Mouse (Mus musculus) lung, adult 18-20 months (tissue): ENCODE data around the gene Pgm5.

Experiments used
- DNase-seq, 2 experiments: peaks; one replicate each; pipeline ENCODE4 v3.0.0; 2022; ENCODE audit warnings: mixed read lengths in 2 of 2

Gene Pgm5

GRCm38 (mm10) chr19:24652342-24653019 is 209.2 kb downstream of the Pgm5 start:
- no peak for DNase-seq

GRCm38 (mm10) chr19:24651595-24651994 is 210.1 kb downstream of the Pgm5 start:
- no peak for DNase-seq

DNA sequence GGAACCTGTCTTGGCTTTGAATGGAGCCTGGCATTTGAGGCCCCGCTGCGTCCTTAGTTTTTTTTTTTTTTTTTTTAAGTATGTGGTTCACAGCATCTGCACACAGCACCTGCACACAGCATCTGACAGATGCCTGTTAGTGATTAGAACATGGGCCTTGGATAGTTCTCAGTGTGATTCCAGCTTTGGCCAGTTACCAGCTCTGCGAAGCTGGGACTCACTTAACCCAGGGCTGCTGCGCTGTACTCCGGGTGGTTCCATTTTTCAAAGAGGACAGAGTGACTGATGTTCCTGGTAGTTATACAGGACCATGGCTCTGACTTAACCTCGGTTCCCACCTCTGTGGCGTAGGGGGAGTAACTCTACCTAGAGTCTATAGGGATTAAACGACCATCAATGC is 211.2 kb downstream of the Pgm5 start:
- no peak for DNase-seq

DNA sequence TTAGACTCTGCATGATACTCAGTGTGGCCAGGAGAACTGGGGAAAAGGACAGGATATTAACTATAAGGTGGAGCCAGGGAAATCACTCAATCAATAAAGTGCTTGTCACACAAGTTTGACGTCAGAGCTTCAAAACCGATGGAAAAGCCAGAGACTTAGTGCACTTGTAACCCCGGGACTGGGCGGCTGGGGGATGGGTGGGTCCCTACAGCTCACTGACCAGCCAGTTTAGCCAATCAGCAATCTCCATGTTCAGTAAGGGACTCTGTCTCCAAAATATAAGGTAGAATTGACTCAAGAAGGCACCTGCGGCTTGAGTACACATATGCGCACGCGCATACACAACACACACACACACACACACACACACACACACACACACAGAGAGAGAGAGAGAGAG is 213.6 kb downstream of the Pgm5 start:
- no peak for DNase-seq

- DNase-seq: peak in 1 of 2 experiments; percentile 11
These were observed 215.4 kb downstream of the Pgm5 start for GRCm38 (mm10) chr19:24646162-24646829.

GRCm38 (mm10) chr19:24644971-24645370 is 216.7 kb downstream of the Pgm5 start:
- no peak for DNase-seq

GRCm38 (mm10) chr19:24640982-24641381 is 220.7 kb downstream of the Pgm5 start:
- no peak for DNase-seq

GRCm38 (mm10) chr19:24637988-24638387 is 223.7 kb downstream of the Pgm5 start:
- no peak for DNase-seq

DNA sequence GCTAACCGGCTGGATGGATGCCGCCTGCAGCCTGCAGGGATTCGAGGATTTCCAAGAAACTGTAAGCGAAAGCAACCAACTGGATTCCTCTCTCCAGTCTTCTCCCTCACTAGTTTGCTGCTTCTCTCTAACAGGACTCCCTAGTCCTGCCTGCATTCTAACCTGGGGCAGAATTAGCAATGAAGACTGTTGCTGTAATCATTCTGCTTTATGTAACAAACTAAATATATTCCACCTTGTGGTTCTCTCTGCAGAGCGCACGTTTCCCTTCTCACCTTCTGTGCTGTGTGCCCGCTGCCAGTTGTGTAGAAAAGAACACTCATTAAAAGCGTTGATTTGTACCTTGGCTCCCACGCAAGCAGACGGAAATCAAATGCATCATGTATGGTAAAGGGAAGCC is 225.0 kb downstream of the Pgm5 start:
- no peak for DNase-seq

GRCm38 (mm10) chr19:24634602-24635001 is 227.1 kb downstream of the Pgm5 start:
- DNase-seq: peak; percentile 55 to 66
